Mouse (Mus musculus) stomach, postnatal 0 days (tissue): ENCODE data around the gene Ctf1.

Source experiments
- CTCF ChIP-seq: IDR thresholded peaks from 2 replicates; pipeline ENCODE4 v1.5.1; 2016; ENCODE audit warnings: antibody characterized with exemption, low read depth, mild to moderate bottlenecking, moderate library complexity
- EP300 ChIP-seq: optimal IDR thresholded peaks from 2 replicates; pipeline ENCODE3; 2016; ENCODE audit warnings: antibody characterized with exemption

GRCm38 (mm10) chr7:127725924-127726323, 13.4 kb downstream of the Ctf1 start:
- TF ChIP-seq EP300 (no peak), CTCF (no peak)
